Mouse (Mus musculus) liver, embryonic 16.5 days (tissue): ENCODE measurements around the gene Gm11492. TPM values are rescaled to one million over a fixed set of nuclear protein-coding genes. Genes with fewer than 3 reads are reported as not detected.

ENCODE experiments used
- polyA plus RNA-seq: library from polyadenylated mRNA; unstranded; fragments of >200 nt; fragmentation: Nextera tagmentation; extraction: Ambion mirVana; gene quantifications from 2 replicates; pipeline ENCODE4 v1.2.1, GENCODE M21; 2015

The Gm11492 gene
- polyA plus RNA-seq, 1 experiment from 2014 or later: not detected

Other genes with a start within 250 kb of the Gm11492 start
- gene Ppm1e, start 207.6 kb upstream of the Gm11492 start, polyA plus RNA-seq: 1.1 and 1.6 TPM in 2 replicates
- 3.9 and 4.4 TPM in 2 replicates for gene Rad51c, start 161.7 kb upstream of the Gm11492 start, polyA plus RNA-seq
- gene Tex14, start 161.6 kb upstream of the Gm11492 start, polyA plus RNA-seq: 0.08 and 0.21 TPM in 2 replicates
- gene Sept4, start 2.2 kb downstream of the Gm11492 start, polyA plus RNA-seq: 11.6 and 12.0 TPM in 2 replicates
- gene Mtmr4, start 25.5 kb downstream of the Gm11492 start, polyA plus RNA-seq: 10.1 and 10.5 TPM in 2 replicates
- gene Hsf5, start 50.5 kb downstream of the Gm11492 start, polyA plus RNA-seq: 0.06 TPM in 1 of 2 replicates, not detected in the other
- gene Rnf43, start 96.1 kb downstream of the Gm11492 start, polyA plus RNA-seq: 4.8 and 5.8 TPM in 2 replicates
- gene Supt4a, start 170.9 kb downstream of the Gm11492 start, polyA plus RNA-seq: 180 and 196 TPM in 2 replicates
- 1.7 and 2.7 TPM in 2 replicates for gene Tspoap1, start 193.9 kb downstream of the Gm11492 start, polyA plus RNA-seq
- 420 and 425 TPM in 2 replicates for gene Mpo, start 226.9 kb downstream of the Gm11492 start, polyA plus RNA-seq